Mouse (Mus musculus): Measurements from ENCODE around the gene Pip4k2c.

The Pip4k2c gene

DNA sequence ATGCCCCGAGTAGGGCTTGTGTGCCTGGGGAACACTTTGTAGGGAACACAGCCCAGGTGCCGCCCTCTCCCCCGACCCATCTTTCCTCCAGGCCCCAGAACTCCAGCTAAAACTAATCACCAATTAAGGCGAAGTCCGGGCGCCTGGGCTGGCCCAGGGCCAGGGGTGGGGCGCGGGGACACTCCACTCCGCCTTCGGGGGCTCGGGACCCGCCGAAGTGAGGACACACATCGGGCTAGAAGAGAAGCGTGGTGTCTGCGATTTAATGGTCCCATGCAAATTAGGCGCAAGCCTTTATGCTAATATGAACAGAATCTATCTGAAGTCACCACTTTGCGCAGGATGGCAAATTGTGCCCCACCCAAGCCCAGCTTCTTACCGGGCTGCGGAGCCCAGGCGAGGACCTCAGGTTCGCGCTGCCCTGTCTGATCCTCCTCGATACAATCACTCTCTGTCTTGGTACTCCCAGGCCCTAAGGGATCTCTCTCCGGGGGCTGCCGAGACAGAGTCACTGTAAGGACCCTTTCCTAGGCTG, 22.2 kb downstream of the Pip4k2c start:
- peak; percentile 76 for DNase-seq (ENCODE audit: low read depth, low spot score)

DNA sequence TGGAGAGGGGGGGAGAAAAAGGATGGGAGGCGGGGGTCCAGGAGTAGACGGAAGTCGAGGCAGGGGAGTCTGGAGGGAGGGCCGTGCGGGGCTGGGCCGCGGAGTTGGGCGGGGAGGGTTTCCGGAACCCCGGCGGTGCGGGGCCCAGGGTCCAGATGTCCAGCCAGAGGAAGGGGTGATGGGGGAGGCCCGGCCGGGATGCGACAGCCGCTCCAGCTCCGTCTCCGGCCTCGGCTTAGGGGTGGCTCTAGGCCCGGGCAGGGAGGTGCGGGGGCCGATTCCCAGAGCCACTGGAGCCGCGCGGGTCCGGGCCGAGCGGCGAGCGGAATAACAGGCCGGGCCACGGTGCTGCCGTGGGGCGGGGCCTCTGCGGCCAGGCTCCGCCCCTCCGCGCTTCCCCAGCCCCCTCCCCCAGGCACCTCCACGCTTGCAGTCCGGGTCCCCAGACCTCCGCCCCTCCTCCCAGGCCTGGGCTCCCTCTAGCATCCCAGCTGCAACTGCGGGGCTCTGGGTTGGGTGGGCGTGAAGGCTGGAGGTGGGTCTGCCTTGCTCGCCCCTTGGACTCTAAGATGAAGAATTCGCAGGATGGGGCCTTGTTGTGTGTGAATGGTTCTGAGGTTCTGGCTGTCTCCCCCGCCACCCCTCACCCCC, 22.8 kb downstream of the Pip4k2c start:
- peak; percentile 74 for DNase-seq (ENCODE audit: low read depth, low spot score)

DNA sequence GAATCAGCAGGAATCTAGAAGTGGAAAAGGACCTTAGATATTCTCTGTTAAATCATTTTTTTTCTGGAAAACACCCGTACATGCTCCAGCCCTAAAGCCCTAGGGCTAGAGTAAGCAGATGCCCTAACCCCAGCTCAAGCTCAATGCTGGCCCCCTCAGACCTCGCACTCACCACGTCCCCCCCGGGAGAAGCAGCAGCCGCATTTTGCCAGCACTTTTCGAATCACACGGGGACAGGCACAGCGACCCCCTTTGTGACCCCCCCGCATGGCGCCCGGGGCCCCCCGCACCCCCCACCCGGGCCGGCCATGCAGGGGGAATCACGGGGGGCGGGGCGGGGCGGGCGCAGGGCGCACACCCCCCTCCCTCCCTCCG, 23.3 kb downstream of the Pip4k2c start:
- DNase-seq (ENCODE audit: low read depth, low spot score): no peak

GRCm38 (mm10) chr10:127187371-127188078, 23.9 kb downstream of the Pip4k2c start:
- DNase-seq (ENCODE audit: low read depth, low spot score): no peak

DNA sequence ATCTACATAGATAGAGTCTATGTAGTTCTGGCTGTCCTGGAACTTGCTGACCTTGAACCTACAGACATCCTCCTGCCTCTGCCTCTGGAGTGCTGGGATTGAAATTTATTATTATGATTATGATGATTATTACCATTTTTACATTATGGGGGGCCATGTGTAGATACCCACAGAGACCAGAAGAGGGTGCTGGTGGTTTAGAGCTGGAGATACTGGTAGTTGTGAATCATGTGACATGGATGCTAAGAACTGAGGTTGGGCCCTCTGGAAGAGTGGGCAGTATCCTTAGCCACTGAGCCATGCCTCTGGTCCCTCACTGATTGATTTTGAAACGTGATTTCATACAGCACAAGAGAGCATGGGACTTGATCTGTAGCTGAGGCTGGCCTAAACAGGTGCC, 24.9 kb downstream of the Pip4k2c start:
- peak; percentile 41 for DNase-seq (ENCODE audit: low read depth, low spot score)

DNA sequence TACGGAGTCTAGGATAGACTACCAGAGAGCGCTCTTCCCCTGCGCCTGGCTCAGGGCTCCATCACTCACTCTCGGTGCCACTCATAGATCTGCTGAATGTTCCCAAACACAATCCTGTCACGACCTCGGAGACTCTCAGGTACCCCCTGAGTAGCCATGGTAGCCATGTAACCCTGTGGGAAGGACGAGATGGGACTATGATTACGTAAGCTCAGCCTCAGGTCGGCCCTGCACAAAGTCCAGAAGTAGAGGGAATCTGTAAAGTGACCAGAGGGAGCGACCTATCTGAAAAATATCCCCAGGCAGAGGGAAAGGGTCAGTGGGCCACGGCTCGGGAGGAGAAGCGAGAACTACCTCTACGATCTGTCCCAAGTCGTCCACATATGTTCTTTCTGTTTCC, 25.9 kb downstream of the Pip4k2c start:
- no peak for DNase-seq (ENCODE audit: low read depth, low spot score)

DNA sequence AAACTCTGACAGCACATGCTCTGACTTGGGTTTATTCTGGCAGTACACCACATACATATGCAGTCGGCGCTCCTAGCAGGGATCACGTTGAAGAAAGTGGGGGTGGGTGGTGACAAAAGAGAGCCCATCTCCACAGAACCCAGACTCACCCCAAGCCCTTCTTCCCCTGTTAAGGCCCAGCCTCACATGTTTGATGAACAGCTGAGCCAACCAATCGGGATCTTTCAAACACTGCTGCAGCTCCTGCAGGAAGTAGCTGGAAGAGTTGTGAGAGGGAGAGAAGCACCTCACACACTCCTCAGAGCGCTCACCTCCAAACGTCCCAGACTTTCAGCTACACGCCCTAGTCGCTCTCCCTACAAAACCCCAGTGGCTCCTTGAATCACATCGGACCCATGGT, 26.3 kb downstream of the Pip4k2c start:
- no peak for DNase-seq (ENCODE audit: low read depth, low spot score)

DNA sequence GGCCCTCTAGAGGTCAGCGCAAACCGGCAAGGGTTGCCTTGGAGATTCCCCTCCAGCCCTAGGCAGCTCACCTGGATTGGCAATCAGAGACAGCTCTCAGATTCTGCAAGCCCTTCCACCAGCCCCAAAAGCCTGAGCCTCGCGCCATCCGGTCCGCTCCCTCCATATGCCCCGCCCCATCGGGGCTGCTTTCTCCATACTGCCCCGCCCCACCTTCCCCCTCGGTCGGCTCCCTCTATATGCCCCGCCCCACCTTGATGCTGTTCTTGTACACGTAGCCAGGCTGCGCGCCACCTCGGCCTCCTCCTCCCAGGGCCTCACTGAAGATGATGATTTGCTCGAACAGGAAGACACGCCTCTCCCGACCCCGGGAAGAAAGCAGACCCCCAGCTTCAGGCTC, 27.6 kb downstream of the Pip4k2c start:
- DNase-seq (ENCODE audit: low read depth, low spot score): no peak

GRCm38 (mm10) chr10:127182624-127183023, 28.8 kb downstream of the Pip4k2c start:
- no peak for DNase-seq (ENCODE audit: low read depth, low spot score)

DNA sequence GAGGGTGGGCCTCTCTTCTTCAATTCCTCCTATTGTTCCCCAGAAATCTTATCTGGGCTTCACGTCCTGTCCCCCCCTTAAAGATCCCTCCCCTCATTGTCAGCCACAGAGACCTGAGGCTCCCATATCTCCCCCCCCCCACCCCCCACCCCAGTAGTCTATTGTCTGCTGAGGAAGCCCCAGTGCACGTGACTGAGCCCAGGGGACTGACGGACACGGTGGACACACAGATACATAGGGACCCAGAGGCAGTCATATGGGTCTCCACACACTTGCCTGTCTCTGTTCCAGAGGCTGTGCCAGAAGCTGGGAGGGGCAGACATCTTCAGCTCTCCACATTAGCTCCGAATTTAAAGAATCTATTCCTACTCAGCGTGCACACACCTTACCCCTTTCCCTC, 29.8 kb downstream of the Pip4k2c start:
- no peak for DNase-seq (ENCODE audit: low read depth, low spot score)

DNA sequence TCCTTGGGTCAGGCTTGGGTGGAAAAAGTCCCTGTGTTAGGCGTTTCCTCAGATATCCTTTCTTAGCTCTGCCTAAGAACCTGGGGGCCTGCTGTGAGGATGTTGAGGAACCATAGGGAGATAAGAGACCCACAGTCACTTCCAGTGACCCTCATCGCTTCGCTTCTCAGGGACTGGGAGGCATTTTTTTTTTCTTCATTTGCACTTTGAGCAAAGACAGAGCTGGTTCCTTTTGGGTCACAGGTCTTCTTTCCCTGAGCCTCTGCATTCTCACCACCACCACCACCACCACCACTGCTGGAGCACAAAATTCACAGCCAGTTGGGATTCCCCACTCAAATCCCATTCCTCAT, 30.7 kb downstream of the Pip4k2c start:
- DNase-seq (ENCODE audit: low read depth, low spot score): no peak

DNA sequence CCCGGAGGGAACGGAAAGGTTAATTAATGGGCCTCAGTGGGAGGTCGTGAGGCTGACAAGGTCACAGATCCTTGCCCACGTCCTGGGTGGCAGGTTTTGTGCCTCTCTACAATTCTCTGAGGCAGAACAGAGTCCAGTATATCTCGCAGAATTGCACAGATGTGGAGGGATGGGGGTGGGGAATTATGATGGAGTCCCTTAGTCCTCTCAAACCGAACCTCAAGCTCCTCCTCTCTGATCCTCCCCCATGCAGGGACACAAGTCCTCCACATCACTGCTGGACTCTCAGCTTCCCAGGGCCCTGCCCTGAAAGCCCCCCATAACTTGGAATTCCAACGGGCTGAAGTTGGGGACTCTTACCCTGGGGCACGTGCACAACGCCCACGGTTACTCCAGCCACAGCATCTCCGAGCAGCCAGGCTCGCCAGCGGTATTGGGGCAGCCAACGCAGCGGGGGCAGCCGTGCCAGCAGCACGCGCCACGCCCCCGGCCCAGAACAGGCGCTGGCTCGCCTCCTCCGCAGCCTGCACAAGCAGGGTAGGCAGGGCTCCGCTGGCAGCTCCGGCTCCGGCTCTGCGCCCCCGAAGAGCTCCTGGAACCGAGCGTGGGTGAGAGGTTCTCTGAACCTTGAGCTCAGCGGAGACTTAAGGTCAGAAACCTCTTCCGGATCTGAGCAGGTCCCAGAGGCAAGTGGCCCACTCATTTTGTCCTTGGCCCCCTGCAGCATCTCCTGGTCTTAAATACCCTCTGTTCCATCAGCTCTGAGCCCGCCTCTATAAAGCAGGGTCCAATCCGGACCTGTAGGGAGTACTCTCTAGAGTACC, 31.3 kb downstream of the Pip4k2c start, which contains the start of gene Slc26a10:
Slc26a10 (minus strand) TSS at position 775 of the 824 bp plus-strand sequence.
- DNase-seq (ENCODE audit: low read depth, low spot score): no peak

DNA sequence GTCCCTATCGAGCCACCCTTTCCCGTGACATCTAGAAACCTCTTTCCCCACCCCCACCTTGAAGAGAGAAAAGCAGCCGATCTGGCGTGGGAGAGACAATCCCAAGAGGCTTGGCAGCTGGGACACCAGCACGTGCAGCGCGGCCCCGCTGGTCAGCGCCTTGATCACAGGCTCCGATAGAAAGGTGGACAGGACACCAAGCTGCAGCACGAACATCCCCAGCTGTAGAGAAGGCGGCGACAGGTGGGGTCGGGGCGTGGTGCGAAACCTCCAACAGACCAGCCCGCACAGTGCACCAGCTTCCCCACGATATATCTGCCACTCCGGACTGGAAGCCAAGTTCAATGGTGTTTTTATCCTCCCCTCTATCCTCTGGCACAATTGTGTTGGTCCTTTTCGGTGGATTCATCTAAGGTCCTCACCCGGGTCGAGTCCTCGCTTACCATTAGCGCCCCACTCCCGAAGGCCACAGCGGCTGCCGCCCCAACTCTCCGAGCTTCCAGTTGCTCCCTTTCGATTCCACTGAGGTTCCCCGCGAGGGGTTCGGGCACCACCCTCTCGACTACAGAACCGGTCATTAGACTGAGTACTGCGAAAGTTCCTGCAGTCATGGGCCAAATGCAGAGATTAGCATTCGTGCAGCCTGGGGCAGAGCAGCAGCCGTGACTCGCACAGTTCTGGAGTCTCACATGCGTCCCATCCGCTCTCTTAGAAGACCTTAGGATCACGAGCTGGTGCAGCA, 32.9 kb downstream of the Pip4k2c start:
- no peak for DNase-seq (ENCODE audit: low read depth, low spot score)

GRCm38 (mm10) chr10:127177719-127178118, 33.7 kb downstream of the Pip4k2c start:
- DNase-seq (ENCODE audit: low read depth, low spot score): peak; percentile 60

GRCm38 (mm10) chr10:127177235-127177634, 34.1 kb downstream of the Pip4k2c start:
- no peak for DNase-seq (ENCODE audit: low read depth, low spot score)

DNA sequence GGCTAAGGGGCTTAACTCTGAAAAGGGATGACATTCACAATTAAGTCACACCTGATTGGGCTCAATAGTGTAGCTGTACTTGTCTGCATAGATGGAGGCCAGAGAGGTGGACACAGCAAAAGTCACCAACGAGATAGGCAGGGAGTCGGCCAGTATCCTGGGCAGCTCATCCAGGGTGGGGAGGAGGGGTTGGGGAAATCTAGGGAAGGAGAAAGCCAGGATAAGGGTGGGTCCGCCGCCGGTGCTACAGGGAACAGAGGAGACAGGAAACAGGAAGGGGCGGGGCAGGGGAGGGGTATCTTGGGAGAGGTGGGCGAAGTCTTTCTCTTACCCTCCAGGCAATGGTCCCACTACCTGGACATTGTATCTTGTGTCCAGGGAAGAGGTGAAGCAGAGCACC, 34.6 kb downstream of the Pip4k2c start:
- DNase-seq (ENCODE audit: low read depth, low spot score): no peak

DNA sequence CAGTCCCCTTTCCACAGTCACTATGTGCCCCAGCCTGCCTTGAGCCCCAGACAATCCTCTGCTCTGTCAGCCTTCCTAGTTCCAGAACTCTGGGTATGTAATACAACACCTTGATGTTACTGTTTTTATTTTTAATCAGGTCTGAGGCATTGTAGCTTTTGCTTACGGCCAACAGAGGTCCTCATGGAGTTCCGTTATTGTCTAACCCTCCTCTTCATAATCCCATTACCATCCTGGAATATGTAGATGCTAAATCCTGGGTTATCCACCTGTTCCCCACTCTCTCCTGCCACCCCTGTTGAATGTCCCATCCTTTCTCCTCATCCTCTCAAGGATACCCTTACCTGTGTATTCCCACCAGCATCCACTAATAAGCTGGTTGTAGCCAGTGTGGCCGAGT, 35.2 kb downstream of the Pip4k2c start:
- DNase-seq (ENCODE audit: low read depth, low spot score): no peak

DNA sequence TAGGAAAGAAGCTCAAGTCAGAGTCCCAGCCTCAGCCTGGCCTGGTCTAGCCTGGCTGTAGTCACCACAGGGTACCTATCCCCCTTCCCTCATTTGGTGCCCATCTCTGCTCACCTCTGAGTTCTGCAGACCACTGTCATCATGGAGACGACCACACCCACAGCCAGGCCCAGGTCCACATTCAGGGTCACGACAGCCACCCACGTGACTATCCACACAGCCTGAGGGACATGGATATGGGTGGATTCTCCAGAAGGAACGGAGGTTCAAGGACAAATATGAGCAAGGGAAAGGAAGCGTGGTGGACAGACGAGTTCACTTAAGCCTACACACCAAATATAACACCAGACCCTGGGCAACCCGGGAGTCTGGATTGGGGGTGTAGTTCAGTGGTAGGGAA, 37.2 kb downstream of the Pip4k2c start:
- DNase-seq (ENCODE audit: low read depth, low spot score): no peak

DNA sequence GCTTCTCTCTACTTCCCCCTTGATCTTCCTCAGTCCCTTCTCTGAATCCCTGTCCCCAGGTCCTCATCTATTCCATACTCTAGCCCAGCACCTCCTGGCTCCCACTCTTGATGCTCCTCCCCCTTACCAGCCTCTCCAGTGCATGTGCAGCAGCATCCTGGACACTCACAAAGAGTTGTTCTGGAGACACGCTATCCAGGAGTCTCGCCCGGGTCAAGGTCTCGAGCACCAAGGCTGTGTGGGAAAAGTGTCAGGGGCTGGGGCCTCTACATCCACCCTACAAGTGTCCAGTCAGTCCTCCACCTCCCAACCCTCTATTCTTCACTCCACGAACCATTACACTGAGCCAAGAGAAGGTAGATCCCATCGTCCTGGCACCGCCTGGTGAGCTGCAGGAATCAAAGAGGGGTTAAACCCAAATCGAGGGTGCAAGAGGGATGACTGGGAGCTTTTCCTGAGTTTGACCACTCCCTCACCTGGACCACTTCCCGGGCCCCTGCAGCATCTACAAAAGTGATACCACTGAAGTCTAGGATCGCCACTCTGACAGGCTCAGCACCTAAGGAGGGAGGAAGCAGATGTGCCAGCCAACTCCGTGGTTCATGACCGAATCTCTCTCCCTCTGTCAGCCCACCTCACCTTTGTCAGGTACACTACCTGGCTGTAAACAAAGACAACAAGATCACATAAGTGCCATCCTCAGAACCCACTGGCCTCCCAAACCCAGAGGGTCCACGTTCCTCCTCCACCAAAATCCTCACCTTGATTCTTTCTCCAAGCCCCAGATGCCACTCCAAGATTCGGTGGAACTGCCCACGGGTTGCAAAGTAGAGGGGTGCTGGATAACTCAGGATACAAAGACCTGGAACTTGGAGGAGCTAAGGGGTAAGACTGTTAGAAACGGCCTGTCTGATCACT, 38.0 kb downstream of the Pip4k2c start:
- no peak for DNase-seq (ENCODE audit: low read depth, low spot score)

GRCm38 (mm10) chr10:127171631-127172200, 39.7 kb downstream of the Pip4k2c start:
- DNase-seq (ENCODE audit: low read depth, low spot score): no peak
